Mouse (Mus musculus): ENCODE measurements around the gene Zfp986.
"Not testable (repeated sequence)": the region's sequence is repeated elsewhere in the genome, so short reads cannot be mapped to it uniquely, and the experiment has no call there.

Zfp986 gene

GRCm38 (mm10) chr4:145868494-145868893, at the start of gene Zfp986:
Gene Zfp986, plus strand, starts transcription at chr4:145868794.
- not testable (repeated sequence) for DNase-seq

- DNase-seq = not testable (repeated sequence)
Observed at GRCm38 (mm10) chr4:145819946-145820345, 48.6 kb upstream of the Zfp986 start.

- not testable (repeated sequence) for DNase-seq
Observed at GRCm38 (mm10) chr4:145825606-145826005, 43.0 kb upstream of the Zfp986 start.

- not testable (repeated sequence) for DNase-seq
Observed at GRCm38 (mm10) chr4:145831328-145832062, 37.1 kb upstream of the Zfp986 start.

GRCm38 (mm10) chr4:145836300-145836862, 32.2 kb upstream of the Zfp986 start:
- not testable (repeated sequence) for DNase-seq

GRCm38 (mm10) chr4:145836863-145837440, 31.6 kb upstream of the Zfp986 start:
- not testable (repeated sequence) for DNase-seq

- not testable (repeated sequence) for DNase-seq
Observed at GRCm38 (mm10) chr4:145846793-145847192, 21.8 kb upstream of the Zfp986 start.

- DNase-seq = not testable (repeated sequence)
Observed at GRCm38 (mm10) chr4:145848183-145848890, 20.3 kb upstream of the Zfp986 start.

- not testable (repeated sequence) for DNase-seq
Observed at GRCm38 (mm10) chr4:145848891-145849214, 19.7 kb upstream of the Zfp986 start.

- DNase-seq = not testable (repeated sequence)
Observed at GRCm38 (mm10) chr4:145851421-145851820, 17.2 kb upstream of the Zfp986 start.

- DNase-seq = not testable (repeated sequence)
Observed at GRCm38 (mm10) chr4:145863872-145864271, 4.7 kb upstream of the Zfp986 start.

Measured in thymus, postnatal 25 days (tissue).